Mouse (Mus musculus) macrophage (primary cell): ENCODE measurements around the gene Hp. TPM values are rescaled to one million over a fixed set of nuclear protein-coding genes. Genes with fewer than 3 reads are reported as not detected.
A peak's percentile ranks its signal among the peaks of the same experiment; 100 is the strongest.

Experiments used
- H3K27ac ChIP-seq: fragments of 350-480 bp; formaldehyde crosslinking; 2 replicates; pipeline ENCODE4 v1.9.0; 2021
- H3K36me3 ChIP-seq: fragments of 350-480 bp; formaldehyde crosslinking; 2 replicates; pipeline ENCODE4 v1.9.0; 2021; ENCODE audit errors: inconsistent target
- H3K4me3 ChIP-seq: fragments of 350-480 bp; formaldehyde crosslinking; 2 replicates; pipeline ENCODE4 v1.9.0; 2021; ENCODE audit errors: inconsistent target
- H3K79me2 ChIP-seq: fragments of 350-480 bp; formaldehyde crosslinking; 2 replicates; pipeline ENCODE4 v1.9.0; 2021; ENCODE audit errors: inconsistent target
- WGBS: methylation state at CpG from one replicate; pipeline ENCODE4 v1.1.7; 2026; ENCODE audit warnings: inconsistent platforms; ENCODE audit not compliant: missing documents; 5-methylcytosine and 5-hydroxymethylcytosine counted together
- polyA plus RNA-seq: library from polyadenylated mRNA; stranded (reverse); fragments of 250-400 nt; gene quantifications from 3 replicates; pipeline ENCODE4 v1.2.4, GENCODE M21; 2018; ENCODE audit warnings: inconsistent platforms
- total RNA-seq, 78 experiments: library from RNA; depleted of rRNA; stranded (reverse); fragments of 250-400 nt; gene quantifications; 1 replicate in 9 of 78; 2 replicates in 24 of 78; 3 replicates in 43 of 78; 4 replicates in 2 of 78; pipeline ENCODE4 v1.2.4; 2018; ENCODE audit warnings: inconsistent platforms in 56 of 78

The Hp gene
- 1 to 10 TPM in 1 of 26 experiments, under 1 TPM in 2, not detected in 23; 0.91 to 1.1 (median 0.92) TPM for total RNA-seq (2018; cell fraction: chromatin; rRNA removed)
- total RNA-seq (2018; cell fraction: cytosol; rRNA removed), result 1 to 10 TPM in 25 of 26 experiments, under 1 TPM in 1; 0.87 to 4.3 (median 2.4) TPM
- total RNA-seq (2018; cell fraction: nucleus; rRNA removed), result 1 to 10 TPM in 18 of 26 experiments, under 1 TPM in 7, not detected in 1; 0.60 to 5.1 (median 2.0) TPM
- 0.70 to 2.3 TPM (median 1.1 TPM) in 3 replicates for polyA plus RNA-seq

DNA sequence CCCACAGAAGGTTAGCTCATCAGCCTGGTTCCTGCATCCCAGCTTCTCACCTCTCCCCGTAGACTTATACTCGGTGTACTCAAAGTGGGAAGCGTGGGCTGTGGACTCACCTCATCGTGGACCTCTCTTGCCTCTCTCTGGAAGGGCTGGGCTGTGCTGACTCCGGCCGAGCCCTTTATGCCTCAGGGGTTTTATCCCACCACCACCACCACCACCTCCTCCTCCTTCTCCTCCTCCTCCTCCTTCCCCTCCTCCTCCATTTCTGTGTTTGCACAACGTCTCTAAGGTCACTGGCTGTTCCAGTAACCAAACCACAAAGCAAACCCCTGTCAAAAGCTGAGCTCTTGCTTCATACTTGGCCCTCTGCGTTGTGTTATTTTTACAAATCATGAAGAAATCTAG is at the start of gene Hp:
Gene Hp, minus strand, starts transcription at position 273 of the 402 bp plus-strand sequence.
- no peaks in the 10 kb centered on the region for H3K79me2 ChIP-seq
- H3K27ac ChIP-seq, result no peak within 1 kb of the TSS
- WGBS, result 17% methylated on average over 7 of the region's 8 CpGs
- no peaks in the 10 kb centered on the region for H3K36me3 ChIP-seq
- no peak within 1 kb of the TSS for H3K4me3 ChIP-seq

DNA sequence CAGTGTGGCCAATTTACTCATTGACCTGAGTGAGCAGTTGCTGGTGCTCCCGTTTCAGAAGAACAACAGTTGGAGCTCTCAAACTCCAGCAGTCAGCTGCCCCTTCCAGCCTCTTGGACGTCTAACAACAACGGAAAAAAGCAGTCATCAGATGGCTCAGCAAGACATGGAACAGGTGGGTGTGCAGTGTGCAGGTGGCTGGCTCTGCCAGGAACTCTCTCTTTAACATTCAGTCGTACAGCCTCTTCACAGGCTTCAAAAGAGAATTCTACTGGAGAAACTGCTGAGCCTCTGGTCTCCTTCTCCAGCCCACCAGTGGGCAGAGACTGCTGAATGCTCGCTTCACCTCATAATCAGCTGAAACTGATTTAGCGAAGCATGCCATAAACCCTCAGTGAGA is 49.7 kb upstream of the Hp start:
- H3K79me2 ChIP-seq, result no peaks in the 10 kb centered on the region
- no peaks in the 10 kb centered on the region for H3K36me3 ChIP-seq
- 76% methylated on average over 6 of the region's 6 CpGs for WGBS
- no peak overlapping the region for H3K27ac ChIP-seq
- no peak overlapping the region for H3K4me3 ChIP-seq

DNA sequence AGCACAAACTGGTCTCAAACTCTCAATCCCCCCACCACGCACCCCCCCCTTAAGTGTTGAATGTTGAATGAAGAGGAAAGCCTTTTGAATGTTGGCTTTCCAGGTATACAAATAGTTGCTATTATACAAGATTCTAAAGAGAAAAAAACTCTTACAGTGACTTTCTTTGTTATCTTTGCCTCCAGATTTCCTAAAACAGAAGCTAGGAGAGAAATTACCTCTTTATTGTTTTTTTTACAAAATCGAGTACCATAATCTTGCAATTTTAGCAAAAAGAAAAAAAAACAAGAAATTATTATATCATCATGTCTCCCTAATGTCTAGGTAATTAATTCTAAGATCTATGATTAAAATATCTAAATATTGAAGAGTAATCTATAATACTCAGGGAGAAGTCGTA is 36.6 kb upstream of the Hp start:
- Histone ChIP-seq H3K4me3 (no peak overlapping the region), H3K79me2 (no peaks in the 10 kb centered on the region), H3K36me3 (no peaks in the 10 kb centered on the region), H3K27ac (no peak overlapping the region)
- 77% methylated on average over 3 of the region's 3 CpGs for WGBS

DNA sequence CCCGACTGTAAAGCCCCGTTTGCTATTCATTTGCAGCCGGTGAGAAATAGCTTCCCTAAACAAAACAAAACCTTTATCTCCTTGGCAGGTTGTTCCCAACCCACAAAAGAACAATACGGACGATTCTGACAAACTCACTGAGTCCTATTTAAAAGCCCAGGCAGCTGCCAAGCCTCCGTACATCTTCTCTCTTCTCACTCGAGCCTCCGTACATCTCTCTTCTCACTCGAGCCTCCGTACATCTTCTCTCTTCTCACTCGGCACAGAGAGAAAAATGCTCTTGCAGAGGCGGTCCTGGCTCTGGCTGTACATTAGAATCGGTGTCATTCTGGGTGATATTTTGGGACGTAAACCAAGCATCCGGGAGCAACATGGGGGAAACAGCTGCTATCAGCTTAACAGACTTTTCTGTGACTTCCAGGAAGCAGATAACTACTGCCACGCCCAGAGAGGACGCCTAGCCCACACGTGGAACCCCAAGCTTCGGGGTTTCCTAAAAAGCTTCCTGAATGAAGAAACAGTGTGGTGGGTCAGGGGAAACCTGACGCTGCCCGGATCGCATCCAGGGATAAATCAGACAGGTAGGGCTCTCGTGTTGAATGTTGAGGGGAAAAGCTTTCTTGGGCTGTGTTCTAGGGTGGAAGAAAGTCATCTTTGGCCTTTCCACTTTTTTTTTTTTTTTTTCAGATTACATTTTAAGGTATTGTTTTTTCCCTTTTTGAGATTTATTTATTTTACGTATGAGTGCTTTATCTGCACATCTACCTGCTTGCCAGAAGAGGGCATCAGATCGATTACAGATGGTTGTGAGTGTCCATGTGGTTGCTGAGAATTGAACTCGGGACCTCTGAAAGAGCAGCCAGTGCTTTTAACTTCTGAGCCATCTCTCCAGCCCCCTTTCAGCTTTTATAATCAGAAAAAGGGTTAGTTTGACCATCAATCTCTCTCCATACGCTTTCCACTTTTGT is 35.6 kb upstream of the Hp start, which contains the start of gene Pkd1l3:
Gene Pkd1l3, plus strand, starts transcription at position 275 of the 968 bp plus-strand sequence.
- WGBS, result 22% methylated on average over 27 of the region's 27 CpGs
- no peak within 1 kb of the TSS for H3K27ac ChIP-seq
- H3K4me3 ChIP-seq, result peak within 1 kb of the TSS; percentile 34
- no peaks in the 10 kb centered on the region for H3K36me3 ChIP-seq
- no peaks in the 10 kb centered on the region for H3K79me2 ChIP-seq

DNA sequence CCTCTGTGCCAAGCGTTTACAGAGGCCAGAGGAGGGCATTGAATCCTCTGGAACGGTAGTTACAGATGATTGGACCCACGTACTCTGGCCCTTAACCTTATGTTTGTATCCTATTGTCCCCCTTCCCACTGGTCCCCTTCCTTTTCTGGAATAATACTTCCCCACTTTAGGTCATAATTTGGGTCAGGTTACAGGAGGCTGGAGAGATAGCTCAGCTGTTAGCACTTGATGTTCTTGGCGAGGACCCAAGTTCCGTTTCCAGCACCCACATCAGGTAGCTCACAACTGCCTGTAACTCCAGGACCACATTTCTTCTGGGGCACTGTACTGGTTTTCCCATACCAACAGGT is 30.2 kb upstream of the Hp start:
- no peaks in the 10 kb centered on the region for H3K36me3 ChIP-seq
- peak overlapping the region; percentile 88 for H3K27ac ChIP-seq
- H3K4me3 ChIP-seq, result peak overlapping the region; percentile 75
- 28% methylated on average over 5 of the region's 5 CpGs for WGBS
- H3K79me2 ChIP-seq, result no peaks in the 10 kb centered on the region

DNA sequence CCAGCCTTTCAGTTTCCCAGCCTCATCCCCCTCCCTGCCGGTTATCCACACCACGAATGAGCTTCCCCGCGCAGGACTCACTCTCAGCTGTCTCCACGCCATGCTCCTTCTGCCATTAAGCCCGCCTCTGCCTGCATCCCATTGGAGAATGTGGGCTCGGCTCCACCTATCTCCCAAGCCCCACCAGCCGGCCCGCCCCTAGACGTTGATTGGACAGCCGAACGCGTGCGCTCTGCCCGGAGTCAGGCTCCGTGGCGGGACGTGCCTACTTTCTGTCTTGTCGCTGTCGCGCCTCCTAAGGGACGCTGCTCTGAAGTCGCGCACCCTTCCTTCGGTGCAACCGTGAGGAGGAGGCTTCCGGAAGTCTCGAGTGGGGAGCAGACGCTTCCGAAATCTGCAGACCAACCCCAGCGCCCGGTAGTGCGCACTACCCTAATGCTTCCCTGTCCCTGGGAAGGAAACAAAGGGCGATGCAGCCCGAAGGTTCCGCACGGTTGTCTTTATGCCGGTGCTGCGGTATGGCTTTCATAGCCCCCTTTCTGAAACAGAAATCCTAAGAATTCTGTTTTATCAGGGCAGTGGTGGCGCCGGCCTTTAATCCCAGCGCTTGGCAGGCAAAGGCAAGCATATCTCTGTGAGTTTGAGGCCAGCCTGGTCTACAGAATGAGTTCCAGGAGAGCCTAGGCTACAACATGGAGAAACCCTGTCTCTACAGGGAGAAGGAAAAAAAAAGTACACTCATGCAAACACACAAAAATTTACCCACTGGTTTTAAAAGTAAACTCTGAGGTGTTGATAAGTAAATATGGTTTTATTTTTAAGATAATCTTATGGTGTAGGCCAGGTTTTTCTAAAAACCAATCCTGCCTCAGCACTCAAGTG is 29.5 kb upstream of the Hp start, which contains the start of gene Dhodh:
Gene Dhodh, minus strand, starts transcription at position 403 of the 882 bp plus-strand sequence.
- Histone ChIP-seq H3K79me2 (no peaks in the 10 kb centered on the region), H3K27ac (peak within 1 kb of the TSS; percentile 88), H3K36me3 (no peaks in the 10 kb centered on the region), H3K4me3 (peak within 1 kb of the TSS; percentile 75)
- 2% methylated on average over 42 of the region's 42 CpGs for WGBS

DNA sequence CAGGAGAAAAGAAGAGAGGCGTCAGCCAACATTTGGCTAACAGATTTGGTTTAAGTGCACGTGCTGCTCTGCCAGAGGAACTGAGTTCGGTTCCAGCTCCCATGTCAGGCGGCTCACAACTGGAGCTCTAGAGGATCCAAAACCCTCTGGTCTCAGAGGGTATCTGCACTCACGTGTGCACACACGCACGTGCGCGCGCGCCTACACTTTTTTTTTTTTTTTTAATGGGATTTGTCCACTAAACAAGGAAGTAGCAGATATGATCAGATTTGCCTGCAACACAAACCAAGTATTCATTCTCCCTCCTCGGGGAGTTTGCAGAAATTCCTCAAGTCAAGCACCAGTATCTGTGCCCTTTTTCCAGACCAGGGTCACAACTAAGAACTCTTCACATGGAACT is 28.7 kb upstream of the Hp start:
- WGBS, result 14% methylated on average over 12 of the region's 12 CpGs
- Histone ChIP-seq H3K36me3 (peaks cover 4% of the 10 kb centered on the region; the same call in 1 of the 2 replicates), H3K27ac (peak overlapping the region; percentile 88), H3K4me3 (peak overlapping the region; percentile 75), H3K79me2 (no peaks in the 10 kb centered on the region)

DNA sequence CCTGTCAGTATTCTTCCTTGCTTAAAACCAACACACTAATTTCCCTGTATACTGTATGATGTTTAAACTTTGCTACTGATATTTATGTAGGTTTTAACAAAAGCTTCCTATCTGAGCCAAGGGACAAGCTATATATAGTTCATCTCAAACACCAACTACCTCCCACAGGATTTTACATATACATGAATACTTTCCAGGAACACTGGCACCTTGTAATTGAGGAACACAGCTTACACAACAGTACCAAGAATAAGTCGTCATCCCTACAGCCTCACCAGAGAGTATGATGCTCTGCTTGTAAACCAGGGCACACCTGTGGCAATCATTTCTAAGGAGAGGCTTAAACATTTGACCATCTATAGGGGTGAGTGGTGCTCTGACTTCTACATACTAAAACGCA is 27.8 kb upstream of the Hp start:
- H3K27ac ChIP-seq, result no peak overlapping the region
- WGBS, result 55% methylated on average over 2 of the region's 2 CpGs
- H3K79me2 ChIP-seq, result no peaks in the 10 kb centered on the region
- H3K36me3 ChIP-seq, result peaks cover 6% of the 10 kb centered on the region; the same call in 1 of the 2 replicates
- no peak overlapping the region for H3K4me3 ChIP-seq

DNA sequence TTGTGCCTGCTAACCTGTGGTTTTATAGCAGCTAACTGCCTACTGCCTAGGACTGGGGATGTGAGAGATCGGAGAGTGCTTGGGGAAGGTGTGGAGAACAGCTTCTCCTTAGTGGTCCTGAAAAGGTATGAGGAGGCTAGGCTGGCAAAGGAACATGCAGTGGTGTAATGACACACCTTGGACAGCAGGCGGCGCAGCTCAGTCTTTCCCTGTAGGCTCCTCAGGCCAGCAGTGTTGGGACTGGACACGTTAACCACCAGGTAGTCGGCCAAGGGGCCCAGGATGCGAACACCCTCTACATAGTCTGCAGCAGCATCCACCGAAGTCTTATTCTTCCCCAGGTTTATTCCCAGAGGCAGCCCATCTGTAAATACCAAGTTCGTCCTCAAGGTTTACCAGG is 16.9 kb upstream of the Hp start:
- WGBS, result 51% methylated on average over 8 of the region's 8 CpGs
- peaks cover 9% of the 10 kb centered on the region; the same call in 1 of the 2 replicates for H3K36me3 ChIP-seq
- H3K4me3 ChIP-seq, result no peak overlapping the region
- H3K79me2 ChIP-seq, result no peaks in the 10 kb centered on the region
- H3K27ac ChIP-seq, result no peak overlapping the region

DNA sequence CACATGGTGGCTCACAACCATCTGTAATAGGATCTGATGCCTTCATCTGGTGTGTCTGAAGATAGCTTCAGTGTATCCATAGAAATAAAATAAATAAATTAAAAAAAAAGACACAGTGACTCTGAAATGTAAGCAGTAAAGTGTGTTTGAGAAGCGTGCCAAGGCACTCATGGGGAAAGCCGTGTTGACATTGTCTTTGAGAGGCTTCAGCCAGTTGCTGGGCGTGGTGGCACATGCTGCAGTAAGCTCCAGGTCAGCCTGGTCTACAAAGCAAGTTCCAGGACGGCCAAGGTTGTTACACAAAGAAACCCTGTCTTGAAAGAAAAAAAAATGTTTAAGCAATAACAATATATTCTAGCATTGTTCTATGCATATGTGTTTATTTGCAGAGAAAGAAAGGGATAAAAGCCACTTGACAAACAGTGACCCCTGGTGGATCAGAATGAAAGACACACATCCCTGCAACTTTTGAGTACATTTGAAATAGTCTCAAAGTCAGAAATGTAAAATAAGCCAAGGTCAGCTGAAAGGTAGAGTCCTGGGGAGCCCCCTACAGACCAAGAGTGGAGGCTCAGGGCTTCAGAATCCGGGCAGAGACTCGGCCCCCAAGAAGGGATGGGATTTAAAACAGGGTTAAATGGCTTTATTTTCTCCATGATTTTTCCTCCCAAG is 14.3 kb upstream of the Hp start:
- H3K27ac ChIP-seq, result no peak overlapping the region
- peaks cover 9% of the 10 kb centered on the region; the same call in 1 of the 2 replicates for H3K36me3 ChIP-seq
- no peaks in the 10 kb centered on the region for H3K79me2 ChIP-seq
- 72% methylated on average over 6 of the region's 6 CpGs for WGBS
- no peak overlapping the region for H3K4me3 ChIP-seq

DNA sequence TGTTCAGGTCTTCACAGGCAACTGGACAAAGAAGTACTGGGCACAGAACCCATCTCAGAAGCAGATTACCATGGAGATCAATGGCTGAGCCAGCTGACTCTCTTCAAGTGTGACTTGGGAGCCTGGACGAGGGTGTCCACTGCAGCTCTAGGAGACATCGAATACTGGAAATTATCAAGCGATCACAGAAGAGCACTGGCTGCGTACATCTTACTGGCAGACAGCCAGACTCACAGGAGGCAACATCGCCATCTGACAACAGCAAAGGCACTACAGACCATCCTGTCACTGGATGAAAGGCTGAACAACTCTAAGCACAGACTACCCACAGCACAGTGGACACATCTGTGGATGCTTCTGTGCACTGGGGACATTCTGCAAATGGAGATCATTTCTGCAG is 13.2 kb upstream of the Hp start:
- Histone ChIP-seq H3K36me3 (peaks cover 9% of the 10 kb centered on the region; the same call in 1 of the 2 replicates), H3K79me2 (no peaks in the 10 kb centered on the region), H3K4me3 (no peak overlapping the region), H3K27ac (no peak overlapping the region)
- 93% methylated on average over 5 of the region's 5 CpGs for WGBS

DNA sequence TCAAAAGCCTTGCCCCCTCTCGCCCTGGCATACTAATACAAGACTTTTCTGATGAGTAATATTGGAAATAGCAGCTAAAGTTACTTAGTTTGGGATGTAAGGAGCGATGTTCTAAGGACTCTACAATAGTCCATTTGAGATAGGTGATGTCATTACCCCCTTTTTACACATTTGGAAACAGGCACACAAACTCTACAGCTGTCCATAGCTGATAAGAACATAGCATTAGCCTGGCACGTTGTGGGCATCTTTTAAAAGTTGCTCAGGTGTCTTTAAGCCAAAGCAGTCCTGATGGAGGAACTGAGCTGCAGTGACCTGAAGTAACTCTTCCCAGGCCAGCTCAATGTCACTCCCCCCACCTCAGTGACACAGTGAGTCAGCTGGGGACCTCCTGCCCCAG is 12.4 kb upstream of the Hp start:
- WGBS, result 94% methylated on average over 3 of the region's 3 CpGs
- Histone ChIP-seq H3K79me2 (no peaks in the 10 kb centered on the region), H3K36me3 (peaks cover 9% of the 10 kb centered on the region; the same call in 1 of the 2 replicates), H3K27ac (no peak overlapping the region), H3K4me3 (no peak overlapping the region)

DNA sequence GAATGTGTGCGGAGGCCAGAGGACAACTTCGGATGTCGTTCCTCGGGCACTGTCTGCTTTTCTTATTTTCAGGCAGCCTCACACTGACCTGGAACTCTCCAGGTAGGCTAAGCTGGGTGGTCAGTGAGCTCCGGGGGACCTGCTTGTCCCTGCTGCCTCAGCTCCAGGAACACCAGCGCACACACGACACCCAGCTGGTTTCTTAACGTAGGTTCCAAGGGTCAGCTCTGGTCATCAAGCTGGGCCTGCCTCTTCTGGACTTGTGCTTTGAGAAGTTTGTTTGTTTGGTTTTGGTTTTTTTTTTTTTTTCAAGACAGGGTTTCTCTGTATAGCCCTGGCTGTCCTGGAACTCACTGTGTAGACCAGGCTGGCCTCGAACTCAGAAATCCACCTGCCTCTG is 11.9 kb upstream of the Hp start:
- 97% methylated on average over 9 of the region's 9 CpGs for WGBS
- no peak overlapping the region for H3K4me3 ChIP-seq
- peaks cover 9% of the 10 kb centered on the region; the same call in 1 of the 2 replicates for H3K36me3 ChIP-seq
- H3K27ac ChIP-seq, result no peak overlapping the region
- H3K79me2 ChIP-seq, result no peaks in the 10 kb centered on the region
